Mouse (Mus musculus) heart, postnatal 36 days (tissue): ENCODE results near the gene Picalm. TPM values are rescaled to one million over a fixed set of nuclear protein-coding genes. Genes with fewer than 3 reads are reported as not detected.
"Not testable (repeated sequence)": the region's sequence is repeated elsewhere in the genome, so short reads cannot be mapped to it uniquely, and the experiment has no call there.

Experiments
- DNase-seq, 2 experiments: peaks; one replicate each; pipeline ENCODE4 v3.0.0; 2021 to 2022
- intact Hi-C: fragments of 180-260 bp; cut with DNase I; formaldehyde crosslinking; loops from one replicate; pipeline ENCODE4 v1.15.1; 2025
- total RNA-seq, 2 experiments: library from RNA; stranded (reverse); gene quantifications; 2 replicates each; pipeline ENCODE4 v1.2.3; 2021

Gene Picalm
- total RNA-seq, 2 experiments from 2014 or later = 113 to 122 TPM

DNA sequence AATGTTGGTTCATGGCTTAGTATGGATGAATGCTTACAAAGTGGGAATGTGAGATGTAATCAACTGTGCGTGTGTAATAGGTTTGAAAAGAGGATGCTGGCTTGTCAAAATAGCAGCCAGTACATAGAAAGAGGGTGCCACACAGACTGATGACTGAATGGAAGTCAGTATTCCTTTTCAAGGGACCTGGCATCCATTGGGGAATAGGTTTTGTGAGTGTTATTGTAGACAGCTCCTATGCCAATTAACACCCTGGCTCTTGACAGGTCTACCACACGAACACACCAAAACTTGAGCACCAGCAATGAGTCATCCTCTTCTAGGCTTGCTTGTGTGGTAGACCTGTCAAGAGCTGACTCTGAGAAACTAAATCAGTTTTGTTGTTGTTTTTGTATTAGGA lies 45.6 kb downstream of the Picalm start:
- intact Hi-C loops = no loop called here

DNA sequence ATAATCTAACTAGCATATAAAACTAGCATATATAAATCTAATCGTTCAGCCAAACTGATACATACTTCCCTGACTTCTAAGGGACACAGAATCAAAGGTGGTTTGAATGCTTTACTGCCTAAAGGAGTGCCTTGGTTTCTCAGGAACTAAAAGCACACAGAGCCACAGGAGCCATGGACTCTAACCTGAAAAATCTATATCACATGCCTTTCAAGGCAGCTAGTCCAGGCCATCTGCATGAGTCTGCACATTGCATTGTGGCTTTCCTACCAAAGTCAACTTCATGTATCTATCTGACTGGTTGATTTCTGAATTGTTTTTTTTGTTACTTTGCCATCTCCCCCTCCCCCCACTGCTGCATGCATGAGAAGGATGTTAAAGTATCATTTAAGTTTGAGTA lies 50.6 kb downstream of the Picalm start:
- DNase-seq = no peak
- intact Hi-C loops = loop anchor here (2.0 kb wide), 1 partner anchor 14 kb away; no protein-coding TSS in a partner anchor

More for the DNA sequence above, 45.6 kb downstream of the Picalm start:
- DNase-seq = no peak

DNA sequence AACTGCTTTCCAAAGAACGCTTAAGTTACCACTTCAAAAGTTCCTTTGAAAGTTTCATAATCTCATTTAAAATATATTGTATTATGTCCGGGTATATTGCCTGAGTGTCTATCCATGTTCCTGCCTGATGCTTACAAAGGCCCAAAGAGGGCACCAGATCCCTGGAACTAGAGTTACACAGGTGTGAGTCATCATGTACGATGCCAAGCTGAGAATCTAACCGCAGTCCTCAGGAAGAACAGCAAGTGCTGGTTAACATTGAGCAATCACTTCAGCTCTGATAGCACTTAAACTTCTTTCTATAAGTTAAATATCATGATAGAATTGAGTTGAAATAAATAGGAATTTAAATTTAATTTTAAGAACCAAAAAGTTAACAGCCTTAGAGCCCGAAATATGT lies 70.2 kb downstream of the Picalm start:
- intact Hi-C loops = no loop called here

DNA sequence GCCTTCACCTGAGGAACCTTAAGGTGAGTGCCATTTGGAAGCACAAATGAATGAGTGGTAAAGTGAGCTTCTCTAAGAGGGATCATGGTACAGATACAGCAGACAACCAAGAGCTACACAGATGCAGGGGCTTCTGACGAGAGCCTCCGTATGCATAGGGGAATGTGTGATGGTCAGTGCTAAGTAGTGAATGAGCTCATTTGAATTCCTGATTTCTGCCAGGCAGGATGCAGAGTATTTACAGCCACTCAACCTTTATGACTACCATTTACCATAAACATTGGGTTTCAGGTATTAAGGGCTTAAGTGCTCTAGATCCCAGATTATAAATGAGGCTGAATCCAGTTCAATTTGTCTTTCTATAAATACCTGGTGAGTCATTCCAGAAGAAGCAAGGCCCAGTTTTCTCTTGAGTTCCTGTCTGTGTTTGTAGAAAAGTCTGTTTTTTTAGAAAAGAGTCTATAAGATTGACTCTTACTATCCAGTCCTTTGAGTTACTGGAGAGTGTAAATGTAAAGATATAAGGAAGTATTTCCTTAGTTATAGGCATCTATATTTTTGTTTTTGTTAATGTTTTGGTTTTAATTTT lies 72.0 kb downstream of the Picalm start:
- DNase-seq = no peak
- intact Hi-C loops = no loop called here

More for the DNA sequence above, 70.2 kb downstream of the Picalm start:
- no peak for DNase-seq

DNA sequence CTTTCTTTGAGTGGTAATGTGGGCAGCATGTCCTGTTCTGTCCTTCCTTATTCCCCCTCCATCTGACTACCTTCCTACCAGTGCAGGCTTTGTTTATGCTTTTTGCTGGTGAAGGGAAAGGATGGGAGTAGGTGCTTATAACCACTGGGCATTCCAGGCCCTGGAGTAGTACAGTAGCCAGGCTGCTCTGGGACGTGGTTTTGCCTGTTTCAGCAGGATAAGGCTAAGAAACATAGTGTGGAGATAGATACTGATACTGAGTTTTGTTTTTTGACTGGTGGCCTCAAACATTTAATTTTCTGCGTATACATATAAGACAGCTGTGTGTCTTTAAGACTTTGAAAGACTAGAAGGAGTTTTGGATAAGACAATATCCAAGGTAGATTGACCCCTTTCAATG lies 73.9 kb downstream of the Picalm start:
- DNase-seq = no peak
- intact Hi-C loops = no loop called here

DNA sequence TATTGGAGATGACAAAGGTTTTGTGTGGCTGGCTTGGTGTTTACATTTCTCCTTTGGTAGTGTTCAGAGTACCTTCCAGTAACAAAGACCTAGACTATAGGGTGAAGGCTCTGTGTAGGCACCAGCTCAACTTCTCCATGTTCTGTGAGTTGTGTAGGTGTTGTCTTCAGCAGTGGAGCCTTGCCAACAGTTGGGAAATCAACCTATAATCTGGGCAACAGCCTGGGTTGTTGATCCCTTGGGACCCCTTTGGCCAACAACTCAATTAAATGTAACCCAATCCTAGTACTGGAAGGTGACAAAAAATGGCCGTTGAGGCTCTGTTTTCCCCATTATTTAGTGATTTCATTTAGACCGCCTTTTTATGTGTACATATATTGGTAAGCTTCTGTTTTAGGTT lies 80.1 kb downstream of the Picalm start:
- DNase-seq = no peak
- intact Hi-C loops = no loop called here

DNA sequence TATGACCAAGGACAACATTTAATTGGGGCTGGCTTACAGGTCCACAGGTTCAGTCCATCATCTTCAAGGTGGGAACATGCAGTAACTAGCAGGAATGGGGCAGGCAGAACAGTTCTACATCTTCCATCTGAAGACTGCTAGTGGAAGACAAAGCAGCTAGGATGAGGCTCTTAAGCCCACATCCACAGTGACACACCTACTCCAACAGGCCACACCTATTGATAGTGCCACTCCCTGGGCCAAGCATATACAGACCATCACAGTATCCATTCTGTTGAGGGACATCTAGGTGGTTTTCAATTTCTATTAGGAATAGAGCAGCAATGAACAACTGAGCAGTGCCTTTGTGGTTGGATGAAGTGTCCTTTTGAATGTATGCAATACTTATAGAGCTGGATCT lies 80.9 kb downstream of the Picalm start:
- intact Hi-C loops = no loop called here

DNA sequence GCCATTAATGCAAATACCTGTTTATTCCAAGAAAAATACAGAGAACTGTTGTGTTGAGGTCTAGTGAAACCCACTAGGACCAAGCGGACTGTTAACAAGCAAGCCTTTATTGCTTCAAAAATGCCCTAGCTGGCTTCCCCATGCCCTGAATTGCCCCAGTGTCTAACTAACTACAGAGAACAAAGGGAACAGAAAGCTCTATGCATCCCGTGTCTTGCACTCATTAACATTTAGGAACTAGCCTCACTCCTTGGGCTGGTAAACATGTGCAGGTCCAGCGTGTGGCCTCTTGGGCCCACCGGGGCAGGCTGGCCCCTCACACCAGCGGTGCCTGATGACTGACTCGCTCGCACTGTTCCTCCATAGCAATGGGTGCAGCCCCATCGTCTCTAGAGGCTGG lies 86.5 kb downstream of the Picalm start:
- DNase-seq = no peak
- intact Hi-C loops = no loop called here

More for the DNA sequence above, 80.9 kb downstream of the Picalm start:
- DNase-seq = no peak

DNA sequence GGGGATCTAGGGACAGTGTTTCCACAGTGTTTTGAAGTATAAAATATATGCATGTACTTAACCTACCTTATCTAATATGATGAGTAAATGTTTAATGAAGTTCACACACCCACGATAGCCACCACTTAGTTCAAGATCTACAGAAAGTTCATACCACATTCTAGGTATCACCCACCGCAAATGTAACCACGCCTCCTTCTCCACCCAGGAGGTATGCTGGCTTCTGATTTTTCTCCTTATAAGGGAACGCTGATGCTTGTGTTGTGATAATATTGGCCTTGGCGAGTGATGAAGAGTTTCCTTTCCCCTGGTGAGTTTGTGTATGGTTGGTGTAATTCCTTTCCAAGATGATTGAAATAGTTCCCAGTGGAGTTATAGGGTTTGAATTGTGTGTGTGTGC lies 88.1 kb downstream of the Picalm start:
- no peak for DNase-seq
- intact Hi-C loops = no loop called here

DNA sequence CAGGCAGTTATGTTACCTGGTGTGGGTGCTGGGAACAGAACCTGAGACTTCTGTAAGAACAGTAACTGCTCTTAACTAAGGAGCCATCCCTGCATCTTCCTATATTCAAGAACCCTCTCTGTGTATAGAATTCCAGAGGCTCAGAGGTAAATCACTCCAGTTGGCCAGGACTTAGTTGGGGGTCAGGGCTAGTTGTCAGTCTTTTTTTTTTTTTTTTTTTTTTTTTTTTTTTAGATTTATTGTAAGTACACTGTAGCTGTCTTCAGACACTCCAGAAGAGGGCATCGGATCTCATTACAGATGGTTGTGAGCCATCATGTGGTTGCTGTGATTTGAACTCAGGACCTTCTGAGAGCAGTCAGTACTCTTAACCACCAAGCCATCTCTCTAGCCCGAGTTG lies 91.5 kb downstream of the Picalm start:
- intact Hi-C loops = no loop called here
- no peak for DNase-seq

DNA sequence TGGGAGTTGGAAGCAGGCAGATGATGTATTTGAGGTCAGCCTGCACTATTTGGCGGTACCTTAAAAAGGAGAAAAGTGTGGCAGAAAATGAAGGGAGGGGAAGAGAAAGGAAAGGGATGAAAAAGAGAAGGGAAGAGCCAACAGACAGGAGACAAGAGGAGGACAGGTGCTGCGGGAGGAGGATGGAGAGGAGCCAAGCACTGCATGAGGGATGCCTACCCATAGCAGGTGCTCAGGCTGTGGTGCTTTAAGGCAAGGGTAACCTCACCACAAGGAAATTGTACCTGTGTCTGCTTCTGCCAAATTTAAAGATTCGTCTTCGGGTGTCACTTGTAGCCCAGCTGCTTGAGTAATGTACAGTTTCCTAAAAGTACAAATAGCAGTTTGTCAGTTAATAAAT lies 98.1 kb downstream of the Picalm start:
- DNase-seq = no peak
- intact Hi-C loops = no loop called here

DNA sequence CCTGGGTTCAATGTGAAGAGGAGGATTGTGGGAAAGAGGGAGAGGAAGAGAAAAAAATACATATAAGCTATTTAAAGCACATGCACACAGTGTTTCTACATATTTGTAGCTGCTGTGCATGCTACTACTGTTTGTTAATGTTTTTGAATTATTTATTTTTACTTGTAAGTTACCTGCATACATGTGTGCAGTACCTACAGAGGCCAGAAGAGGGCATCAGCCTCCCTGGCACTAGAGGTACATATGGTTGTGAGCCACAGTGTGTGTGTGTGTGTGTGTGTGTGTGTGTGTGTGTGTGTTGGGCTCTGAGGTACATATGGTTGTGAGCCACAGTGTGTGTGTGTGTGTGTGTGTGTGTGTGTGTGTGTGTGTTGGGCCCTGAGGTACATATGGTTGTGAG lies 98.9 kb downstream of the Picalm start:
- DNase-seq, intact Hi-C loops: not testable (repeated sequence)

DNA sequence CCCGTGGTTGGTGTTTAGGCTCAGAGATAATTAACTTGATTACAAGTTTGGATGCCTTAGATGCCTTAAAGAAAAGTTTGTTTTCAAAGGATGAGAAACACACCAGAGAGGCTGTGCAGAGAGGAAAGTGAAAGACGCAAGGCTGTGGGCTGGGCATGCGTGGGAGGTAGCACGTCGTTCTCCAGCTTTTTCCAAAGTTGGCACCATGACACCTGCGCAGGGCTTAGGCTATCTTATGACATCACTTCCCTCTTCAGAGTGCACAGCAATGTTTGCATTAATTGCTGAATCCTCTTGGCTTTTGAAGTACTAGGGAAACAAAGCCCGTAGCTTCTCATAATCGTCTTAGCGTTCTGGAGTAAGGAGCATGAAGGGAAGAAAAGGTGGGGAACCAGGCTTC lies 101.4 kb downstream of the Picalm start:
- intact Hi-C loops = no loop called here
- DNase-seq = no peak

DNA sequence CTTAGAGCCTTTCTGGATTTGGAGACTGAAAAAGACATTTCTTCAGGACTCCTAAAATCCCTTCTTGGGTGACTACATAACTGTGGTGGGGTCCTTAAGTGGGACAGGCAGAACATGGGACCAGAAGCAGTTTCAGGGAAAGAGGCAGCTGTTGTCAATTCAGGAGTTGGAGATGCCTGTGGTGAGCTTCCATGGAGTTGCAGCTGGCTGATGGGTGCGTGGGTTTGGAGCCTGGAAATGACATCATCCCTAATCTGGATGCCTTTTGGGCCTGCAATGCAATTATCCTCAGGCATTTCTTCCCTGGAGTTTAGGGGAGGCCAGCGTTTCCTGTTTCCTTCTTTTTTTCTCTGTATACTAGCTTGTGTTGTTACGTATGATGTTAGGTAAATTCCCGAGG lies 103.9 kb downstream of the Picalm start:
- intact Hi-C loops = no loop called here
- peak; percentile 24 to 39 for DNase-seq

DNA sequence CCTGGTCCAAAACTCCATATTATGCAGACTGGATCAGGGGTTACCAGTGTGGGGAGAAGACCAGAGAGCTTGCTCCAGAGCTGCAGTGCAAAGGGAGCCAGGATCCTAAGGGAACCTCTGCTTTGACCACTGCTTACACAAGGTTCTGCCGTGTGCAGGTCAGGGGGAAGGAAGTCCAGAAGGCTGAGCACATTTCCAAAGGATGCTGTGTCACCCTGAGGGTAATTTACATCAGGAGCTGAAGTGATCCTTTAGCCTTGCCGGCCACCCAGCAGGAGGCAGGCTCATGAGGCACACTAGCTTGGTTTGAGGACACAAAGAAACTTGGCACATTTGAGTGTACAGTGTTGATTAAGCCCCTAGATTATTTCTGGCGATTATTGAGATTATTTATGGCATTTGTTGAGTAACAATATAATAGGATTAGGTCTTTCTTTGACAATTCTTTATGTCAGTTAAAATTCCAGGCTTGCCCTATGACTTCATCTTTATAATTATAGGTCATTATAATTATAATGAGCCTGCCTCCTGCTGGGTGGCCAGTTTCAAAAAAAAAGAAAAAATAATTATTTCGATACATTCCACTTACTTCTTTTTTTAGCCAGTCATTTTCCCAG lies 106.4 kb downstream of the Picalm start:
- DNase-seq = no peak
- intact Hi-C loops = no loop called here

DNA sequence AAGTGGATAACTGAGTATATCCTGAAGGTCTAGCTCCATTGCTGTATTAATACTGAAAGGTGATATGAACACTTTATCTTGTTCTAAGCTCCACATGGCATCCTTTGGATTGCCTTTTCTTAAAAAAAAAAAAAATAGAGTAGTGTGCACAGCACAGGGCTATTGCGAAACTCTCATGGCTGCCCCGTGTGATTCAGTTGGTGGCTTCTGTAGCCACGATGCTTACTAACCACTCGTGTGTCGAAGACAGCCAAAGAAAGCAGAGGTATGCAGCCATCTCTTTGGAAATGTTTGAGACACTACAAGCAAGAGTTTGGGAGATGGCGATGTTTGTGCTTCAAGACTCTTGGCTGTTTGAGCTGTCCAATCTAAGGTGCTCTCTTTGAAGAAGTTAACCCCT lies 113.1 kb downstream of the Picalm start:
- DNase-seq = no peak
- intact Hi-C loops = no loop called here

DNA sequence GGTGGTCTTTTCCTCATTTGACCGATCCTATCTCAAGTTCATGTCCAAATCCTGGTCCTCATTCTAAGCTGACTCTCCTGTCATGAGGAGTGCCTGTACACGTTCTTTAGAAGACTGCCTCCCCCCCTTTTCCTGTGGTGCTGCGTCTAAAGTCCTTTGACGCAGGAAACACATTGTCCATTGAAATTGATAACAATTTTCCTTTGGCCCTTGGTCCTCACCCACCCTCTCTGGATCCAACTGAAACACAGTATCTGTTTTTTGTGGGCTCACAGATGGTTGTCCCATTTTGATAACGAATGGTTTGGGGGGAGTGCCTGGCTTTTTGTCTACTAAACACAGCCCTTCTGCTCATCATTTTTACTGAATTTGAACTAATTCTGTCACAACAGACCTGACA lies 113.6 kb downstream of the Picalm start:
- intact Hi-C loops = no loop called here
- DNase-seq = no peak

DNA sequence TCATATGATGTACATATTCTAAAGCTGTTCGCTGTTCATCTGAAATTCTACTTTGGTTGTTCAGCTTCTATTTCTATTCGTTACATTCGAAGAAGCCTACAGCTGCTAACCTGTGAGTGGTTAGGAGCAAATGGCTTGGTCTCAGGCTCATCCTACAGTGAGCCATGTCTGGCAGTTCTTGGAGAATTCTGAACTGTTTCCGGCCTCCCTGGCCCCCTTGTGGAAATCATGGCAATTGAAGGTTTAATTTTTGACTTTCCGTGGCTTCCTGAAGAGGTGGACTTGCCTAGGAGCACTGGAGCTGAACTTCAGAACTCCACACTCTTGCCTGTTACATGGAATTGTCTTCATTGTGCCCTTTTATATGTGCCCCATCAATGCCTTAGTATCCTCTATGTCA lies 122.9 kb downstream of the Picalm start:
- no peak for DNase-seq
- intact Hi-C loops = no loop called here

DNA sequence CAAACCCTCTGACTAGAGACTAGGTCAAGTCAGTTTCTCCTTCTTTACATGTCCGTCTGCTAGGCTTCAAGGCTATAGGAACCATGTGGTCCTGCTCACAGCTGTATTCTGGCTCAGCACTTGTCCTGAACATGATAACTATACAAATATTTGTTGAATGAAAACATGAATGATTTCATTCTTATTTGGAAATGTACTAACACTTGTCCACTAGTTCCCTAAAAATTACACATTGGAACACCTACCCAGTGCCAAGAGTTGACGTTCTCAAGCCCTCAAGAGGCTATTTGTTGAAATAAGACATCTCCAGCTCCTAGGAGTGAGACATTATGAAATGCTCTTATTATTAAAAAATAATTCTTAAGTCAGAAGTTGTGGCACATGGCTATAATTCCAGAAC lies 128.7 kb downstream of the Picalm start:
- DNase-seq = no peak
- intact Hi-C loops = no loop called here

DNA sequence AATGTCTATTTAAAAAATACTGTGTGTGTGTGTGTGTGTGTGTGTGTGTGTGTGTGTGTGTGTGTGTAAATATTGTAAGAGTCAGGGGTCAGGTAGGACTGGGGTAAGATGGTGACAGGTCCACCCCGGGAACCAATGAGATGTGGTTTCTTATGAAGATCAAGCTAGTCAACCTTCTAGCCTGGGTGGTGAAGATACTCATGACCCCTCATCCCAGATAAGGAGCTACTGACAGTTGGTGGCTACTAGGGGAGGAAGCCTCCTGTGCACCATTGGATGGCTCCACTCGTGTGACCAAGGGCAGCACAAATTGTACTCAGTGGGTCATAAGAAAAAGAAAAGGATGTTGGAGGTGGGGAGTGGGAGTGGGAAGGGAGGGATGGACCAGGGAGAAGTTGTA lies 129.9 kb downstream of the Picalm start:
- DNase-seq = no peak
- intact Hi-C loops = no loop called here

DNA sequence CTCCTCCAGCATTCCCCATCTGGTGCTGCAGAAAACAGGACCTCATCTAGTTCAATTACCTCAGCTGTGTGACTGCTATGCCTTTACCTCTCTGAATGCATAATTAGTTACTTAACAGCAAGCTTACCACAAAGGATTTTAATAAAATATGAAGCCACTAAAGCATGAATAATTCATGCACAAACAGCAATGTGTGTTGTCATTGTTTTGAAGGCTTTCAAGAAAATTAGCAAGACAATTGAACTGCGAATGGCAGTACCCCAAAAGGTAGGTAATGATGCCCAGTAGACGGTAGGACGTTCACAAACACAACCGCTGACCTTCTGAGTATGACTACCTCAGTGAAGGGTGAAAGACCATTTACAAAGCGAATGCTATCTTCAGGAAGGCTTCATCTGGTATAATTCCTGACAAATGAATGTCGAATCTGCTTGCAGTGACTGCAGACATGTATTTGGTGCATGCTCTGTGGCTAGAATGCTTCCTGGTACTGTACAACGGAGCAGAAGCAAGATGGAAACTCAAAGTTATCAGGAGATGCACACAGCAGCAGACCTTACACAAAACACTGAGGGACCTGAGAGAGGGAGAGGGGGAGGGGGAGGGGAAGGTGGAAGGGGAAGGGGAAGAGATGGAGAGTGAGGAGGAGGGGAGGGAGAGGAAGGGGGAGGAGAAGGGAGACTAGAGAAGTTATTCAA lies 132.0 kb downstream of the Picalm start:
- intact Hi-C loops = no loop called here
- DNase-seq = no peak
